Mouse (Mus musculus) neural tube, embryonic 10.5 days (tissue): ENCODE results near the gene Lbp.

Experiments used
- DNase-seq: peaks from one replicate; pipeline ENCODE4 v3.0.0-alpha.2; 2017; ENCODE audit warnings: low spot score; ENCODE audit errors: extremely low spot score

Gene Lbp

GRCm38 (mm10) chr2:158308276-158308675 is 2.0 kb downstream of the Lbp start:
- DNase-seq: no peak

- no peak for DNase-seq
Measured at GRCm38 (mm10) chr2:158313089-158313488, 6.8 kb downstream of the Lbp start.

- no peak for DNase-seq
Measured at GRCm38 (mm10) chr2:158316371-158316770, 10.1 kb downstream of the Lbp start.

GRCm38 (mm10) chr2:158317026-158317425 is 10.7 kb downstream of the Lbp start:
- DNase-seq: peak; percentile 71

GRCm38 (mm10) chr2:158321596-158321995 is 15.3 kb downstream of the Lbp start:
- DNase-seq: no peak

GRCm38 (mm10) chr2:158322845-158323244 is 16.6 kb downstream of the Lbp start:
- no peak for DNase-seq

GRCm38 (mm10) chr2:158324531-158325190 is 18.4 kb downstream of the Lbp start:
- DNase-seq: no peak

GRCm38 (mm10) chr2:158325609-158326008 is 19.3 kb downstream of the Lbp start:
- no peak for DNase-seq

- no peak for DNase-seq
Measured at GRCm38 (mm10) chr2:158334356-158334755, 28.1 kb downstream of the Lbp start.

GRCm38 (mm10) chr2:158337698-158338097 is 31.4 kb downstream of the Lbp start:
- DNase-seq: no peak

- peak; percentile 59 for DNase-seq
Measured at GRCm38 (mm10) chr2:158339948-158340564, 33.8 kb downstream of the Lbp start.

GRCm38 (mm10) chr2:158341324-158341723 is 35.0 kb downstream of the Lbp start:
- no peak for DNase-seq

GRCm38 (mm10) chr2:158343495-158343894 is 37.2 kb downstream of the Lbp start:
- peak; percentile 47 for DNase-seq

GRCm38 (mm10) chr2:158346467-158346866 is 40.2 kb downstream of the Lbp start:
- DNase-seq: no peak

GRCm38 (mm10) chr2:158347868-158348267 is 41.6 kb downstream of the Lbp start:
- peak; percentile 75 for DNase-seq

GRCm38 (mm10) chr2:158352801-158353520 is 46.7 kb downstream of the Lbp start:
- no peak for DNase-seq

GRCm38 (mm10) chr2:158354348-158355114 is 48.2 kb downstream of the Lbp start:
- DNase-seq: no peak

GRCm38 (mm10) chr2:158355238-158355637 is 48.9 kb downstream of the Lbp start:
- DNase-seq: no peak

GRCm38 (mm10) chr2:158356121-158356520 is 49.8 kb downstream of the Lbp start:
- DNase-seq: no peak

GRCm38 (mm10) chr2:158359757-158360620 is 53.7 kb downstream of the Lbp start:
- no peak for DNase-seq
